Mouse (Mus musculus) limb, embryonic 13.5 days (tissue): ENCODE data around the gene Efcab6. TPM values are rescaled to one million over a fixed set of nuclear protein-coding genes. Genes with fewer than 3 reads are reported as not detected.

Source experiments
- ATAC-seq: fragments of 200-750 bp; cut with Nextera tagmentation; 2 replicates; pipeline ENCODE4 v1.8.0; 2017; ENCODE audit warnings: low read depth, moderate number of reproducible peaks, moderate TSS enrichment; ENCODE audit not compliant: low FRiP score
- H3K27ac ChIP-seq: fragments of 300-500 bp; sonication (generic); 2 replicates; pipeline ENCODE4 v1.5.1; 2015; ENCODE audit warnings: inconsistent platforms, mild to moderate bottlenecking, moderate library complexity
- H3K27me3 ChIP-seq: fragments of 300-500 bp; sonication (generic); 2 replicates; pipeline ENCODE4 v1.6.1; 2015; ENCODE audit warnings: mild to moderate bottlenecking, inconsistent platforms
- H3K36me3 ChIP-seq: fragments of 300-500 bp; sonication (generic); 2 replicates; pipeline ENCODE4 v1.6.1; 2015; ENCODE audit warnings: inconsistent platforms, mild to moderate bottlenecking, moderate library complexity
- H3K4me1 ChIP-seq: fragments of 300-500 bp; sonication (generic); 2 replicates; pipeline ENCODE4 v1.6.1; 2015; ENCODE audit warnings: inconsistent platforms
- H3K4me2 ChIP-seq: fragments of 300-500 bp; sonication (generic); replicated peaks from 2 replicates; pipeline ENCODE4 v1.6.1; 2015; ENCODE audit warnings: inconsistent platforms, mild to moderate bottlenecking, moderate library complexity
- H3K4me3 ChIP-seq: fragments of 300-500 bp; sonication (generic); 2 replicates; pipeline ENCODE4 v1.5.1; 2015; ENCODE audit warnings: moderate library complexity, mild to moderate bottlenecking, inconsistent platforms
- H3K9ac ChIP-seq: fragments of 300-500 bp; sonication (generic); 2 replicates; pipeline ENCODE4 v1.6.1; 2015; ENCODE audit warnings: mild to moderate bottlenecking, inconsistent platforms
- H3K9me3 ChIP-seq: fragments of 300-500 bp; sonication (generic); 2 replicates; pipeline ENCODE4 v1.6.1; 2016; ENCODE audit warnings: inconsistent platforms
- WGBS: fragments of 180-500 bp; shearing (Covaris S2); methylation state at CpG from one replicate; pipeline ENCODE4 v1.1.7; 2015; 5-methylcytosine and 5-hydroxymethylcytosine counted together
- polyA plus RNA-seq: library from polyadenylated mRNA; unstranded; fragments of >200 nt; fragmentation: Nextera tagmentation; extraction: Ambion mirVana; gene quantifications from 2 replicates; pipeline ENCODE4 v1.2.1, GENCODE M21; 2015

The Efcab6 gene
- polyA plus RNA-seq, 1 experiment from 2014 or later: 0.27 TPM

- Histone ChIP-seq H3K4me2 (no peak overlapping the region), H3K9me3 (no peaks in the 10 kb centered on the region), H3K36me3 (no peaks in the 10 kb centered on the region), H3K27ac (no peak overlapping the region), H3K9ac (no peak overlapping the region), H3K4me3 (no peak overlapping the region), H3K27me3 (peaks cover 14% of the 10 kb centered on the region), H3K4me1 (no peaks in the 10 kb centered on the region)
- ATAC-seq: no peak
- 66% methylated on average over 2 of the region's 2 CpGs for WGBS
Measured at GRCm38 (mm10) chr15:84079519-84079918, 14.3 kb upstream of the Efcab6 start.

GRCm38 (mm10) chr15:84078667-84079066, 13.5 kb upstream of the Efcab6 start:
- no peak for ATAC-seq
- 79% methylated on average over 13 of the region's 13 CpGs for WGBS
- Histone ChIP-seq H3K9me3 (no peaks in the 10 kb centered on the region), H3K4me2 (no peak overlapping the region), H3K9ac (no peak overlapping the region), H3K27ac (no peak overlapping the region), H3K4me3 (no peak overlapping the region), H3K27me3 (peaks cover 20% of the 10 kb centered on the region), H3K36me3 (no peaks in the 10 kb centered on the region), H3K4me1 (no peaks in the 10 kb centered on the region)

GRCm38 (mm10) chr15:84077151-84077550, 12.0 kb upstream of the Efcab6 start:
- Histone ChIP-seq H3K4me2 (no peak overlapping the region), H3K36me3 (no peaks in the 10 kb centered on the region), H3K27ac (no peak overlapping the region), H3K27me3 (peaks cover 35% of the 10 kb centered on the region), H3K4me1 (no peaks in the 10 kb centered on the region), H3K9ac (no peak overlapping the region), H3K9me3 (no peaks in the 10 kb centered on the region), H3K4me3 (no peak overlapping the region)
- no peak for ATAC-seq
- 67% methylated on average over 17 of the region's 17 CpGs for WGBS

GRCm38 (mm10) chr15:84074705-84075185, 9.6 kb upstream of the Efcab6 start:
- Histone ChIP-seq H3K27ac (no peak overlapping the region), H3K9me3 (no peaks in the 10 kb centered on the region), H3K36me3 (no peaks in the 10 kb centered on the region), H3K4me1 (peaks cover 7% of the 10 kb centered on the region; the same call in 1 of the 2 replicates), H3K4me2 (no peak overlapping the region), H3K9ac (peak overlapping the region; percentile 13; the same call in 1 of the 2 replicates), H3K27me3 (peaks cover 57% of the 10 kb centered on the region), H3K4me3 (no peak overlapping the region)
- no peak for ATAC-seq
- WGBS: 19% methylated on average over 17 of the region's 17 CpGs

GRCm38 (mm10) chr15:84073911-84074704, 8.9 kb upstream of the Efcab6 start:
- no peak for ATAC-seq
- Histone ChIP-seq H3K4me2 (no peak overlapping the region), H3K4me3 (no peak overlapping the region), H3K4me1 (peaks cover 11% of the 10 kb centered on the region; the same call in 1 of the 2 replicates), H3K36me3 (no peaks in the 10 kb centered on the region), H3K27me3 (peaks cover 63% of the 10 kb centered on the region), H3K27ac (no peak overlapping the region), H3K9ac (no peak overlapping the region), H3K9me3 (no peaks in the 10 kb centered on the region)
- WGBS: 13% methylated on average over 11 of the region's 15 CpGs

- no peaks in the 10 kb centered on the region for H3K9me3 ChIP-seq
- peaks cover 11% of the 10 kb centered on the region; the same call in 1 of the 2 replicates for H3K4me1 ChIP-seq
- H3K36me3 ChIP-seq: no peaks in the 10 kb centered on the region
- no peak overlapping the region for H3K9ac ChIP-seq
- H3K4me2 ChIP-seq: no peak overlapping the region
- H3K27ac ChIP-seq: no peak overlapping the region
- H3K4me3 ChIP-seq: no peak overlapping the region
- 18% methylated on average over 8 of the region's 8 CpGs for WGBS
- H3K27me3 ChIP-seq: peaks cover 74% of the 10 kb centered on the region
- no peak for ATAC-seq
Measured at GRCm38 (mm10) chr15:84073058-84073457, 7.9 kb upstream of the Efcab6 start.

- no peak for ATAC-seq
- peaks cover 82% of the 10 kb centered on the region for H3K27me3 ChIP-seq
Measured at GRCm38 (mm10) chr15:84072226-84072625, 7.0 kb upstream of the Efcab6 start.

GRCm38 (mm10) chr15:84070116-84070676, 5.0 kb upstream of the Efcab6 start:
- peaks cover 5% of the 10 kb centered on the region; the same call in 1 of the 2 replicates for H3K9me3 ChIP-seq
- no peak overlapping the region for H3K27ac ChIP-seq
- H3K36me3 ChIP-seq: no peaks in the 10 kb centered on the region
- H3K4me2 ChIP-seq: peak overlapping the region; percentile 43
- H3K27me3 ChIP-seq: peaks cover 95% of the 10 kb centered on the region
- ATAC-seq: no peak
- H3K4me1 ChIP-seq: peaks cover 12% of the 10 kb centered on the region; the same call in 1 of the 2 replicates
- 1% methylated on average over 13 of the region's 13 CpGs for WGBS
- no peak overlapping the region for H3K9ac ChIP-seq
- H3K4me3 ChIP-seq: peak overlapping the region; percentile 5; the same call in 1 of the 2 replicates

More at GRCm38 (mm10) chr15:84072226-84072625, 7.0 kb upstream of the Efcab6 start:
- no peak overlapping the region for H3K4me2 ChIP-seq
- H3K9me3 ChIP-seq: no peaks in the 10 kb centered on the region
- WGBS: 31% methylated on average over 7 of the region's 7 CpGs
- no peak overlapping the region for H3K27ac ChIP-seq
- H3K4me3 ChIP-seq: no peak overlapping the region
- peaks cover 11% of the 10 kb centered on the region; the same call in 1 of the 2 replicates for H3K4me1 ChIP-seq
- H3K9ac ChIP-seq: no peak overlapping the region
- H3K36me3 ChIP-seq: no peaks in the 10 kb centered on the region

- Histone ChIP-seq H3K9me3 (peaks cover 5% of the 10 kb centered on the region; the same call in 1 of the 2 replicates), H3K27me3 (peaks cover 95% of the 10 kb centered on the region), H3K4me1 (peaks cover 17% of the 10 kb centered on the region; the same call in 1 of the 2 replicates), H3K9ac (no peak overlapping the region), H3K4me3 (peak overlapping the region; percentile 5; the same call in 1 of the 2 replicates), H3K4me2 (peak overlapping the region; percentile 43), H3K27ac (no peak overlapping the region), H3K36me3 (no peaks in the 10 kb centered on the region)
- WGBS: 9% methylated on average over 16 of the region's 16 CpGs
- ATAC-seq: no peak
Measured at GRCm38 (mm10) chr15:84069455-84070050, 4.4 kb upstream of the Efcab6 start.

GRCm38 (mm10) chr15:84065701-84066100, 522 bp upstream of the Efcab6 start:
- no peak overlapping the region for H3K4me3 ChIP-seq
- H3K36me3 ChIP-seq: no peaks in the 10 kb centered on the region
- no peak overlapping the region for H3K4me2 ChIP-seq
- peaks cover 72% of the 10 kb centered on the region for H3K27me3 ChIP-seq
- no peak overlapping the region for H3K27ac ChIP-seq
- H3K9ac ChIP-seq: no peak overlapping the region
- peaks cover 10% of the 10 kb centered on the region; the same call in 1 of the 2 replicates for H3K9me3 ChIP-seq
- ATAC-seq: no peak
- WGBS: 64% methylated on average over 4 of the region's 4 CpGs
- H3K4me1 ChIP-seq: peaks cover 17% of the 10 kb centered on the region; the same call in 1 of the 2 replicates

GRCm38 (mm10) chr15:84058841-84059240, 6.3 kb downstream of the Efcab6 start:
- Histone ChIP-seq H3K27me3 (peaks cover 17% of the 10 kb centered on the region), H3K4me1 (no peaks in the 10 kb centered on the region), H3K36me3 (no peaks in the 10 kb centered on the region), H3K9ac (no peak overlapping the region), H3K9me3 (peaks cover 4% of the 10 kb centered on the region; the same call in 1 of the 2 replicates), H3K4me3 (no peak overlapping the region), H3K27ac (no peak overlapping the region), H3K4me2 (no peak overlapping the region)
- 78% methylated on average over 6 of the region's 6 CpGs for WGBS
- no peak for ATAC-seq

GRCm38 (mm10) chr15:84056083-84056482, 9.1 kb downstream of the Efcab6 start:
- H3K4me3 ChIP-seq: no peak overlapping the region
- no peak overlapping the region for H3K4me2 ChIP-seq
- no peak overlapping the region for H3K9ac ChIP-seq
- no peaks in the 10 kb centered on the region for H3K36me3 ChIP-seq
- H3K9me3 ChIP-seq: no peaks in the 10 kb centered on the region; the same call in 1 of the 2 replicates
- no peaks in the 10 kb centered on the region for H3K4me1 ChIP-seq
- H3K27ac ChIP-seq: no peak overlapping the region
- peaks cover 12% of the 10 kb centered on the region for H3K27me3 ChIP-seq
- WGBS: 64% methylated on average over 5 of the region's 5 CpGs
- ATAC-seq: no peak
